Mouse (Mus musculus): ENCODE results near the gene Acvr1b.
A peak's percentile ranks its signal among the peaks of the same experiment; 100 is the strongest.

The Acvr1b gene

GRCm38 (mm10) chr15:101173421-101174211 lies at the start of gene Acvr1b:
Gene Acvr1b, plus strand, starts transcription at chr15:101174067.
- peak; percentile 88 for DNase-seq (ENCODE audit: low spot score)

GRCm38 (mm10) chr15:101125561-101125960 lies 48.3 kb upstream of the Acvr1b start:
- no peak for DNase-seq (ENCODE audit: low spot score)

- no peak for DNase-seq (ENCODE audit: low spot score)
Measured at GRCm38 (mm10) chr15:101126876-101127544, 46.9 kb upstream of the Acvr1b start.

GRCm38 (mm10) chr15:101128181-101129089 lies 45.4 kb upstream of the Acvr1b start, which contains the start of gene Acvrl1:
Gene Acvrl1, plus strand, starts transcription at chr15:101128522.
- DNase-seq (ENCODE audit: low spot score), result no peak

- no peak for DNase-seq (ENCODE audit: low spot score)
Measured at GRCm38 (mm10) chr15:101129412-101129811, 44.5 kb upstream of the Acvr1b start.

- DNase-seq (ENCODE audit: low spot score), result no peak
Measured at GRCm38 (mm10) chr15:101131498-101131897, 42.4 kb upstream of the Acvr1b start.

- DNase-seq (ENCODE audit: low spot score), result no peak
Measured at GRCm38 (mm10) chr15:101132041-101132440, 41.8 kb upstream of the Acvr1b start.

- no peak for DNase-seq (ENCODE audit: low spot score)
Measured at GRCm38 (mm10) chr15:101132761-101133160, 41.1 kb upstream of the Acvr1b start.

GRCm38 (mm10) chr15:101133993-101134704 lies 39.7 kb upstream of the Acvr1b start:
- no peak for DNase-seq (ENCODE audit: low spot score)

- DNase-seq (ENCODE audit: low spot score), result no peak
Measured at GRCm38 (mm10) chr15:101135405-101135804, 38.5 kb upstream of the Acvr1b start.

GRCm38 (mm10) chr15:101137455-101137854 lies 36.4 kb upstream of the Acvr1b start:
- no peak for DNase-seq (ENCODE audit: low spot score)

GRCm38 (mm10) chr15:101138675-101139074 lies 35.2 kb upstream of the Acvr1b start:
- no peak for DNase-seq (ENCODE audit: low spot score)

GRCm38 (mm10) chr15:101139885-101140284 lies 34.0 kb upstream of the Acvr1b start:
- no peak for DNase-seq (ENCODE audit: low spot score)

GRCm38 (mm10) chr15:101140587-101140986 lies 33.3 kb upstream of the Acvr1b start:
- no peak for DNase-seq (ENCODE audit: low spot score)

GRCm38 (mm10) chr15:101141061-101141541 lies 32.8 kb upstream of the Acvr1b start:
- DNase-seq (ENCODE audit: low spot score), result no peak

GRCm38 (mm10) chr15:101142672-101143071 lies 31.2 kb upstream of the Acvr1b start:
- DNase-seq (ENCODE audit: low spot score), result no peak

- DNase-seq (ENCODE audit: low spot score), result peak; percentile 44
Measured at GRCm38 (mm10) chr15:101143494-101143893, 30.4 kb upstream of the Acvr1b start.

GRCm38 (mm10) chr15:101144176-101144575 lies 29.7 kb upstream of the Acvr1b start:
- no peak for DNase-seq (ENCODE audit: low spot score)

- no peak for DNase-seq (ENCODE audit: low spot score)
Measured at GRCm38 (mm10) chr15:101144779-101145178, 29.1 kb upstream of the Acvr1b start.

GRCm38 (mm10) chr15:101145424-101146099 lies 28.3 kb upstream of the Acvr1b start:
- DNase-seq (ENCODE audit: low spot score), result peak; percentile 96

All from layer of hippocampus, adult 11-12 months (tissue).